Mouse (Mus musculus): ENCODE measurements at regions not wholly inside any gene's neighbourhood (a gene's known extent, or its start where the extent isn't known, plus 50 kb on each side); places are given as distances from the start of the nearest gene placed in this dataset.

DNA sequence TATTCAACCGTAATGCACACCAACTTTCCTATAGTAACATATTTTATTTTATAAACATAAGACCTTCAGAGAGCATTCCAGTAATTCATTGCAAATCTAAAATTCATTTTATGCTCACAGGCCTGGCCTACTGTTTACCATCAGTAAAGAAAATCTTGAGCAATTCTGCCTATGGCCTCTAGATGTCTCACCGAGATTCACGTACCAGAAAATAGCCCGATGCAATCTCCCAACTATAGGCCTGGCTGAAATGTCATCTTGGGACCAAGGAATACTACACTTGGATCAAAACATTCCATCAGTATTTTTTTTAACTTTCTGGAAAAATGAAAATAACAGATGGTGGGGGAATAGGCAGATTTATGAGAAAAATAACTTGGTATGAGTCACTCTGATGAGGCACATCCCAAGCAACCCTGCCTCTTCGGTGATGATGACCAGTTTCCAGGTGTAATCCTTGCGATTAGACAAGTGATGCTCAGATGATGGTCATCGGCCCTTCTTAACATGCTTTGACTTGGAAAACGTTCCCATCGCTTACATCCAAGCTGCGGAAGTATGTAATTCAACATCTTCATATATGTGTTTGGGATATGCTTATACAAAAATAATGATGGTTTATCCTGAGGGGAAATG, 439.9 kb downstream of the Nyap2 start:
- peak; percentile 64 for ATAC-seq (ENCODE audit: insufficient number of reproducible peaks, low FRiP score, low TSS enrichment)

DNA sequence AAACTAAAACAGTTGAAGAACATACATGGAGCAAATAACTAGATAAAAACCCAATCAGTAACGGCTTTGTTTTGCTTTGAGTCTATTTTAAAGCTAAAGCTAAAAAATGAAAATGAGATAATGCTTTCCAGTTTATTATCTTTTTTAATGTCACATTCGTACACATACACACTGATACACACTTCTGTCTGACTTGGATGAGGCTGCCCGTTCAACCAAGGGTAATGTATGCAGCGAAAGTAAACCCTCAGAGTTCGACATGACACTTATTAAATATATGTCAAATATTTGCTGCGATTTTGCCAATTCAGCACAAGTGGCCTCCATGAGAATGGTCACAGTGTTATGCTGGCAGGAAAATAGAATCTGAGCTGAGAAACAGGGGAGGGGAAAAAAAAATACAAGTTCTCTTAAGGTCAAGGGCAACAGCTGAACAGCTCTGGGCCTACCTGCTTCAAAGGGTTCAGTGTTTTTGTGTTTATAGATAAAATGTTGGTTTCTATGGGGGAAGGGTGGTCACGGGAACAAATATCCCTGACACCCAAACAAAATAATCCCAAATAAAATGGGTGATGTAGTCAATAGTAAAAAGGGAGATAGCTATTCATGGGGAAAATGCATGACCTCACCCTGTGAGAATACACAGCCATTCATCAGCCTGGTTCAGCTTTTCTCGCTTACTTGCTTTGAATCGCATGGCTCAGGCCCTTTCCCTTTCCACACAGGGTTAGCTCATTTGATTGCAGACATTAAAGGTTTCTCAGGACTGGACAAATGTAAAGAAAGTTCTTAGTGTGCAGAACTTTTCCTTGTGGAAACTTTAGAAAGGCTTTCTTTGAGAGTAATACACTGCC, 443.9 kb downstream of the Nyap2 start:
- ATAC-seq (ENCODE audit: insufficient number of reproducible peaks, low FRiP score, low TSS enrichment) = no peak

DNA sequence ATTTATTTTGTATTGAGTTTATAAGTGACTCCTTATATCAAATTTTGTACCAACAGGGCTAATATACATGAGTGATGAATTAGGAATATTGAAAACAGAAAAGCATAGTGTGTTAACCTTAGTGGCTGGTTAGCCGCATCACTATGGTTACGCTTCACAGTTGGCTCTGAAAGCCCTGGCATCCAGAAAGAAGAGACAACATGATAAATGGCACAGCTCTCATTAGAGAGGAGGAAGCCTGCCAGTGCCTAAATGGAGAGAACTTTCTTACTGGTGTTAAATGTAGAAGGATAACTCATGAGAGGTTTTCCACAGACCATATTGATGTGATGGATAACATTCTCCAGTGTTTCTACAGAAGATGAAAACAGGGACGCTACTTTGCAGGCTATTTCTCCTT, 446.2 kb downstream of the Nyap2 start:
- no peak for ATAC-seq (ENCODE audit: insufficient number of reproducible peaks, low FRiP score, low TSS enrichment)

DNA sequence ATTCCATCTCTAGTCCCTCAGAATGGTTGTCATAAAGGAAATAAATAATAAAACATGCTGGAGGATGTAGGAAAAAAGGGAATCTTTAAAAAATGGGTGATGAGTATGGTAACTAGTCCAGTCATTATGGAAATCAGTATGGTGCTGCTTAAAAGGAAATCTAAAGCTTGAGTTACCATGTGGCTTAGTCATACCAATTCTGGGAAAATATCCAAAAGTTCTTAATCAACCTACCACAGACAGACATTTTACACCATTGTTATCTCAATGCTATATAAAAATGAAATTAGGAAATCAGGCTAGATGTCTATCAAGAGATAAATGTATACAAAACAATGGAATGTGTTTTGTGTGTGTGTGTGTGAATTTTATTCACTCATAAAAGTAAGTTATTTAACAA, 449.1 kb downstream of the Nyap2 start:
- ATAC-seq (ENCODE audit: insufficient number of reproducible peaks, low FRiP score, low TSS enrichment) = no peak

DNA sequence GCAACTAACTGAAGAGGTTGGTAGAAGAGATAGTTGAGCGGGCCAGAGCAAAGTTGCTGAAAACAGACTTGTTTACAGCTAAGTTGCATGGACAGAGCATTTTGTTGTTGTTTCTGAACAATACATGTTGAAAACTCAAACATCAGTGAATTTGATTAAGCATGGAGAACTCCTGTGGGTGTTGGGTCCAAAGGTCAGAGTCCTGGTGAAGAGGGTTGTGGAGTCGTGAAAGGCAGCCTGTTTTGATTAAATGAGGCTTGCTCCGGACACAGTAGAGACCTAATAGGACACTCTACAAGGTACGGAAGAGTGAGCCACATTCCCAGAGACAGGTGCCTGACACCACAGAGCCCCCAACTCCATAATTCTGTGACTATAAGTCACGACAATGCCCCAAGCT, 461.1 kb downstream of the Nyap2 start:
- ATAC-seq (ENCODE audit: insufficient number of reproducible peaks, low FRiP score, low TSS enrichment) = no peak

DNA sequence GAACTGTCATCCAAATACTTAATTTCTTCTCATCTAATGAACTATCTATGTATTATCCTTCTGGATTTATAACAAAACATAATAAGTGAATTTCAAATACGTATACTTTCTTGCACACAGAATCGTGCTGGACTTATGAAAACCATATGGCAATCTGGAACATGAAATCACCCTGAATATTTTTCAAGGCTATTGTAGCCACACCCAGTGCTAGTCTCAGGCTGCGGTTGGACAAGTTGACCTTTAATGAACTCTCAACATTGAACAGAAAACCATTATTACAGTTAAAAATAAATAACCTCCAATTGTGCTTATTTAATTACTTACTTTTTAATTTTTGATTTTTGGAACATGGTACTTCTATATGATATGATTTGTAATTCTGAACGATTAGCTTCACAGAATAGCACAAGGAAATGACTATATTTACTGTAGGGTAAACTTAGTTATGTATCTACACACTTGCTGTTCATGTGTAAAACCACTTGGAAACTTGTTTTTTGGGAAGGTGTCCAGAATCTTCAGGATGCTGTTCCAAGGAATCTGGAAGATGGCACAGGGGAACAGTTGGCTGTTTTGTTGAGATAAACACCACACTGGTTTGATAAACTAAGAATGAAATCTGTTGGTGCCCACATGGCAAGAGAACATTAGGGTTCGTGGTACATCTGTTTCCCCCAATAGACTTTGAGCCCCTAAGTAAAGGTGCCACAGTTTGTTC, 463.0 kb downstream of the Nyap2 start:
- no peak for ATAC-seq (ENCODE audit: insufficient number of reproducible peaks, low FRiP score, low TSS enrichment)

DNA sequence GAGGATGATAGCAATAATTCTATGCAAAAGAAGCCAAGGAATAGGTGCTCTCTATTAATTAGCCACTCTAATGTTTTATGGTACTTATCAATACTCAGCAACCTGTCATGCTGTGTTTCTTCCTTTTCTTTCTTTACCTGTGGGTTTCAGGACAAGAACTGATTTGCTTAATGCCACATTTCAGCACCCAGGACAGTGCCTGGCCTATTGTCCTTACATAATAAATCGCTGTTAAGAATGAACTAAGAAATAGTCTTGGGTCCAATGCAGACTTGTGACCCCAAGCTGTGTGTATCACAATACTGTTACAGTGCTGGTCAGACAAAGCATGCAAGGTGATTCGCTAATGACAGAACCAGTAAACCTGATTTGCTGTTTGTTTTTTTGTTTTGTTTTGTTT, 472.2 kb downstream of the Nyap2 start:
- no peak for ATAC-seq (ENCODE audit: insufficient number of reproducible peaks, low FRiP score, low TSS enrichment)

DNA sequence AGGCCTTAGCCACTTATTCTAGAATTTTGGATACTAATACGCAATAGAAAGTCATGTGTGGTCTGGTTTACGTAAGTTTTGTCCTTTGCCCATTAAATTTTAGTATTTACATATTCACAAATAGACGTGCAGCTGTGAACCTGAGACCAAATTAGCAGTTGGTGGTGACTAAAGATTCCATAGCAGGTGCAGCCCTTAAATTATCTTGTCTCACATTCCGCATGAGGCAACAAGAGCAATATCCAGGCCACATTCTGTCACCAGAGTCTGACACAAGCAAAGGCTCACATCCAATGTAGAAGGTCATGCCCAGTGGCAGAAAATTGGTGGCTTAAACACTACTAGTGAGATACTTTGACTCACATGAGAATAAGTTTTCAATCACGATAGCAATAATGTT, 473.0 kb downstream of the Nyap2 start:
- ATAC-seq (ENCODE audit: insufficient number of reproducible peaks, low FRiP score, low TSS enrichment) = no peak

DNA sequence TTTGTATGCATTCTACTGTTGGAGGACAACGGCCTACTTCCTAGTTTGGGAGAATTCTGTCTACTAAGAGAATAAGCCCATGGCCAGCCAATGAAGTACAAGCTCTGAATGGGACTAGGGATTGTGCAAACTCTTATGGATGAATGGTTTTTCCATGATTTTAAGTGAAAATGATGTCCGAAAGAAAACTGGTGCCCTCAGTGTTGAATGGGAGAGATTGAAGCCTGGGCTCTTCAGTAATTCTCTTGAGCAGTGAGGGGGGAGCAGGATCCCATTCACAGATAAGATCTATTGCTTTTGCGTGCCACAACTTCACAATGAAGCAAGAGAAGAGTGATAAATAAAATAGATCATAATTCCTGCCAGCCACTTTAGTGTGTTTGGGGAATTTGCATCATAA, 476.0 kb downstream of the Nyap2 start:
- no peak for ATAC-seq (ENCODE audit: insufficient number of reproducible peaks, low FRiP score, low TSS enrichment)

DNA sequence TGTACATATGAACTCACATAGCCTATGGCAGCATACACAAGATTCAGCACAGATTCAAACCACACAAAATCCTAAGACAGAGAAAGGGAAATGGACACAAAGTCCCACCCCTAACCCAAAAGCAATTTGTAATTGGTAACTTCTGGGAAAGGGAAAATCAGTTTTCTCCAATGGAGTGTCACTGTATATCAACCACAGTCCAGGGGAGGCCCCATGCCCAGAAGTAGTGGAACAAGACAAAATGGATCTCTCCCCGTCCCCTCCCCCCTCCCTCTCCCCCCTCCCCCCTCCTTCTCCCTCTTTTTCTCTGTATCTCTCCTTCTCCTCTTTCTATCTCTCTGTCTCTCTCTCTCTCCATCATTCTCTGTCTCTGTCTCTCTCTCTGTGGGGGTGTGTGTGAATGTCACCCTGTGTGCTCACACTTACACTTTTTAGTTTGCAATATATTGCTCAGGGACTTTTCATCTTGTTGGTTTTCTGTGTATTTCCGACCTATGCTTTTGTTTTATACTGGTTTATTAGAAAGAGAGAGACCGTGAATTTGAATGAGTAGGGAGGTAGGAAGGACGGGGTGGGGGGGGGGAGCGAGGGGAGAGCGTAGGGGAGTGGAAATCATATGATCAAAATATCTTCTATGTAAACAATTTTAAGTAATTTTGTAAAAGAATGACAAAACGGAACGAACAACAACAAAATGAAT, 500.4 kb downstream of the Nyap2 start:
- ATAC-seq (ENCODE audit: insufficient number of reproducible peaks, low FRiP score, low TSS enrichment) = no peak

DNA sequence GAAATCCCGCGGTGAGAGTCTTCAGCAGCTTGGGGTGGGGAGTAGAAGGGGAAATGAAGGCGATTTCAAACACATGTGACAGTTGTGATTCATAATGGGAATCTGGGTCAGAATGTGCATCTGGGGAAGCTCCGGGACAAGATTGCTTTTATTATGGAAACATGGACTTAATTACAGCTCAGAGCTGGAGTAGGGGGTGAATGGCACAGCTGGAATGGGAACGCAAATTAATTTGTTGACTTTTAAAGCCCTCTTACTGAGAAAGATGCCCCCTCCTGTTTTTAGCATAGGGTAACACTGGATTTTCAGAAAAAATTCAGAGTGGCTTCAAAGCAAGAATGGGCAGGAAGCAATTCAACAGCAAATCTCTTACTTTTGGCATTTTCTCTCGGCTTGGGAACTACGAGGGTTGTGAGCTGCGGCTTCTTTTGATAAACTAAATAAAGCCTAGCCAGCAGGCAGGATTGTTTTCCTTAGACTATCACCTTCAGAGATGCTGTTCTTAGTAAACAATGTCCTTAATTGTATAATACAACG, 501.0 kb downstream of the Nyap2 start:
- ATAC-seq (ENCODE audit: insufficient number of reproducible peaks, low FRiP score, low TSS enrichment) = no peak

DNA sequence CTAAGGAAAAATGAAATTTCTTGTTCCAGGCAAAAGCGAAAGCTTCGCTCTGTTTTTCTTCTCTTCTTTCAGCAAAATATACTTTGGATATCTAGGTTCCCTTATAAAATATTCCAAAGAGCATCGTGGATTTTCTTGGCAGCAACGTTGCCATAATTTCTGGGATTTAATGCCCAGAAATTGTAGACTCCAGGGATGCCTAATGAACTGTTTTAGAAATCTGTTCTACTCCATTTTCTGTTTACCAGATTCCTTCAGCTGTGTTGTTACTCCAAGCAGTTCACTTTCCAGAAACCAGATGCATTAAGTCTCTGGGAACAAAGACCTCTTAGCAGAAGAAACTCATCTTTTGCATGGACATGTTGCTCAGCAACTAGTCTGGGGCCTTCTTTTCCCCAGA, 504.5 kb downstream of the Nyap2 start:
- no peak for ATAC-seq (ENCODE audit: insufficient number of reproducible peaks, low FRiP score, low TSS enrichment)

DNA sequence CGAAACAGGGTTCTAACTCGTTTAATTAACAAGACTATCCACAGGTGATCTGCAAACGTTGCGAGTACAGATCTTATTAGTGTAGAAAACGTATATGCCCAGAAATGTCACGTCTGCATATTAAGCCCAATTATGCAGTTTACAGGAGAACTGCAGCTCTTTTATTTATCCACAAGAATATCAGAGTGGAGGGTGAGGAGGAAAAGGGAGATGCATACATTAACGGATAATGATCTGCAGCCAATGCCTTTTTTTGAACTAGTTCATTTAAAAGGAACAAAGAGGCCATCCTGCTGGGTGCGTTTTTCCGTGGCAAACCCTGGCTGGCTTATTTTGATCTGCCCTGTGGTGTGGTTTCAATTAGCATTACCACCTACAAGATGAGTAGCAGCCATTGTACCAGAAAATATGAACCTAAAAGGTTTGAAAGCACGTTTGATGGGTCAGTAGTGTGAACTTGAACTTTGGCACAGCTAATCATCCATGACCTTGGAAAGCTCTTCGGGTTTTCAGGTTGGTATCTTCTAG, 511.1 kb downstream of the Nyap2 start:
- ATAC-seq (ENCODE audit: insufficient number of reproducible peaks, low FRiP score, low TSS enrichment) = no peak

DNA sequence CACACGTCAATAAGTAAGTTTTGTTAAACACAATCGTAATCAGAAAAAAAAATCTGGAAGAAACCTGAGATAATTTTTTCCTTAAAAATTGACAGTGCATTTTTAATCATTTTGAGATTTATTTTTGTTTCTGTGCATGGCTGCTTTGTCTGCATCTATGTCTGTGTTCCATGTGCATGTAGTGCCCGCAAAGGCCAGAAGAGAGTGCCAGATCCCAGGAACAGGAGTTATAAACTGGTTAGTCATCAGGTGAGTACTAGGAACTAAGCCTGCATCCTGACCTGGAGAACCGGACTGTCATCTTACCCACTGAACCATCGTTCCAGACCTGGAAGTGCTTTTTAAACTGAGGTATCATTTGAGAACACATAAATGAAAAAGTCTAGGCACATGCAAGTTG, 514.9 kb downstream of the Nyap2 start:
- ATAC-seq (ENCODE audit: insufficient number of reproducible peaks, low FRiP score, low TSS enrichment) = no peak

DNA sequence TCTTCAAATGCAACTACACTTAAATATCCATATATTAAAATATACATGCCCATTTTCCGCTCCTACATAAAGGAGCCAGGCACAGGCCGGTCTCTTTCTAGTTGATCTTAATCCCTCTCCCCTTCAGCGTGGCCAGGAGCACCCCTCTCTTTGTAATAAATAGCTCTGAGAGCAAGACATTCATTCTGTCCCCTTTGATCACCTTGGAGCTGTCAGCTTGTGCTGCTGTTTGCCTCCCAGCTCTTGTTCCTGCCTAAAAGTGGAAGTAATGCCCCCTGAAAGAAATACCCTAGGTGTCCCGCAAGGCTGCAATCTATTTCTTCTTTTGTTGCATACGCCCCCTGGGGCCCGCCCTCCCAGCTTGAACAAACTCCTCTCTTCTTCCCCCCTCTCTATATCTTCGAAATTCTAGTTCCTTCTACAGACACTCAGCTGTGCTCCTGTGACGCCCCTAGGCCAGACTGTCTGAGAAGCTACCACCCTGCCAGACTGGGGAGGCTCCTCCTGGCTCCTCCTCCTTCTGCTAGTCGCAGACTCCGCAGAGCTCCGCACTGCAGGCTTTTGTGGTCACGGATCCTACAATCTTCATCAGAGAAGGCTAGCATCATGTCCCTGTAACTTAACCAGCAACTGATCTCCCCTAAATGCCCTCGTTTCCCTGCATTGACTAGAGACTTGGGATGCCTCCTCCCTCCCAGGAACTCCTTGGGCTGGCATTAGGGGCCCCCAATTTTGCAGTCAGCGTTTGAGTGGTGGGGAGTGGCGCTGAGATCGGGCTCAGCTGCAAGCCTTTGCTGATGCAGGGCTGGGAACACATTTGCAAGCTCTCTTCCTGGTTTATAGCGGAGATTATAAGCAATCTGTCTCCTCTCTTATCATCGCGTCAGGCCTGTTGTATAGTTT, 516.8 kb downstream of the Nyap2 start:
- ATAC-seq (ENCODE audit: insufficient number of reproducible peaks, low FRiP score, low TSS enrichment) = peak; percentile 92

DNA sequence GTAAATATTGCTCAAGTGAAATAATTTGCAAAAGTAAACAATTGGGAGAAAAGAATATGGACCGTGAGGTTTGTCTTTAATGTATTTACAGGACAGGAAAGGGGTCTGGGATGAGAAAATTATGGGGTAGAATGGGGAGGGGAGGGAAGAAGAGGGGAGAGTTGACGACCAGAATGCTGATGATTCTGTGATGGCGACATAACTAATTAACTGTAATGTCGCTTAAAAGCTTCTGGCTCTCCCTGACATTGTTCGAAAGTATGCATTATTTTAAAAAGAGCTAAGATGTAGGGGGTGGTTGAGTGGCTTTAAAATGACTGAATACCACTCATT, 517.4 kb downstream of the Nyap2 start:
- ATAC-seq (ENCODE audit: insufficient number of reproducible peaks, low FRiP score, low TSS enrichment) = no peak

DNA sequence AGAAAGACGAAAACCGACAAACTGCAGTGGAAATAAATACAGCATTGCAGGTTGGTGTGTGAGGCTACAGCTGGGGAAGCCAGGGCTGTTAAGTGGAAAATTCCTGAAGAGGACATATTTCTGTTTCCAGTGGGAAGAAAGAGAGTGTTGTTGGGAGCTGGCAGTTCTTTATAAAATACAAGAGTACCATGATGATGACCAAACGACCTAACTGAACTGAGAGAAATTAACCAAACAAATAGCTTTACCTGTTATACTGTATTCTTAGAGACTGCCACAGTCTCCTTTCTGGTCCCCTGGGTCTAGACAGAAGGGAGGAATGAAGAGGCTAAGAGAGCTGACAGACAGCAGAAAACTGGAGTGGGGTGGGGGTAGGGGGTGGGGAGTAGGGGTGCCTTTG, 517.9 kb downstream of the Nyap2 start:
- no peak for ATAC-seq (ENCODE audit: insufficient number of reproducible peaks, low FRiP score, low TSS enrichment)

DNA sequence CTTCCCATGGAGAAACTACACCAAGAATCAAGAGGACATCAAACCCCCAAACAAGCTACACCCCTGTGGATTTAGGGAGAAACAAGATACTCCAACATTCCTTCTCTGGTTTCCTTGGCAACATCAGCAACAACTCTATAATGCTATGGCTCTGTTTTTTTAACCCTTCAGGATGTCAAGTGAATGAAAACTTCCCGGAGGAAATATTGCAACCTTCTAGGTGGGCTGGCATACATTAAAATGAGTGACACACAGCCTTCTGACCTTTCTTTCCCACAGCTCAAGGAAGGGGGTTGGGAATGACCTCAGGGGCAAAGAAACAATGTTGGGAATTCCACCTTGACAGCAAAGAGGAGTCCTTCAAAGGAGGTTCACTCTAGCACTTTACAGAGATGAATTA, 532.0 kb downstream of the Nyap2 start:
- no peak for ATAC-seq (ENCODE audit: insufficient number of reproducible peaks, low FRiP score, low TSS enrichment)

DNA sequence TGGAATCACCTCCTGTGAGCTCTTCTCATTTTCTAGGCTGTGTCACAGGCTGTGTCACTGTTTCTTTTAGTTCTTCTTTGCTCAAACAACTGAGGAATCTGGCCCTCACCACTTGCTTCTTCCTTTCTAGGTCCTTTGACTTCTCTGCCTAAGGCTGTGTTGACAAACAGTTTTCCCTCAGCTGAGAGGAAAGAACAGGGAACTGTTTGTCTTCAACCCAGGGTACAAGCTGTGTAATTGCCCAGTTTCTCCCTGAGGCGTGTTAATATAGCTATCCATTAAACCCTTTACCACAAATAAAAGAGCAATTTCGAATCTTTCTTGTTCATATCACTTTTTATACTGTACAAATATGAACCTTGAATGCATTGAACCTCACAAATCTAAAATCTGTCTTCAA, 542.1 kb downstream of the Nyap2 start:
- no peak for ATAC-seq (ENCODE audit: insufficient number of reproducible peaks, low FRiP score, low TSS enrichment)

DNA sequence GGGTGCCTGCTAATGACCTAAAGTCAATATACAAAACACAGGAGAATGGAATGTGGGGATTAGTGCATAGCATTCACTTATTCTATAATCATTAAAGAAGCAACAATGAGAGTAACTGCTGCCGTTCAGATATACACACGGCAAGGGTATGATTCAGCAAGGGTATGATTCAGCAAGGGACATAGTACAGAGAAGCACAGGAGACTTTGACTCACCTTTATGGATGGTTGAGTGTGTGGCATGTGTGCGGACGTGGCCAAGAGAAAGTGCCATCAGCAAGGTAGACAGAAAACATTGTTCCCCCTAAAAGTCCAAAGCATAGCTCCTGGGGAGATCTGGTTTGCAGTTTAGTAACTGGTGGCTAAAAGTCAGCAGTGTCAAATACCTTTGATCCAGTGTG, 547.4 kb downstream of the Nyap2 start:
- ATAC-seq (ENCODE audit: insufficient number of reproducible peaks, low FRiP score, low TSS enrichment) = no peak

Measured in cerebellum, adult (tissue).